8 mouse cellular contexts compared by ENCODE assay signal in genomic region chr19:4332653-4333052, GRCm38 (mm10). TPM values are rescaled to one million over a fixed set of nuclear protein-coding genes. Genes with fewer than 3 reads are reported as not detected.
DNase-seq lines count a peak whose midpoint lies in the region; ATAC-seq and TF ChIP-seq lines count a peak whose summit lies in the region.

No protein-coding gene starts in this region.

- H3K9me3 ChIP-seq in embryonic facial prominence, embryonic 13.5 days, result no peaks in the 10 kb centered on the region
- H3K9me3 ChIP-seq in lung, postnatal 0 days (ENCODE audit: low read length), result no peaks in the 10 kb centered on the region

- H3K4me1 ChIP-seq in embryonic facial prominence, embryonic 13.5 days, result peaks cover 22% of the 10 kb centered on the region
- H3K4me1 ChIP-seq in lung, postnatal 0 days (ENCODE audit: insufficient read depth, low read depth, low read length), result peaks cover 12% of the 10 kb centered on the region; the same call in 1 of the 2 replicates

- peak overlapping the region; percentile 97 for H3K27ac ChIP-seq in embryonic facial prominence, embryonic 13.5 days
- peak overlapping the region; percentile 88 for H3K27ac ChIP-seq in lung, postnatal 0 days (ENCODE audit: low read length)

- peaks cover 47% of the 10 kb centered on the region for H3K36me3 ChIP-seq in embryonic facial prominence, embryonic 13.5 days
- peaks cover 21% of the 10 kb centered on the region for H3K36me3 ChIP-seq in lung, postnatal 0 days (ENCODE audit: insufficient read depth, low read length)

- DNase-seq in B cell, adult 2 months, result peak; percentile 75 to 78
- peak; percentile 72 for DNase-seq in ZHBTc4 (ENCODE audit: low read depth, low spot score)
- DNase-seq in heart, postnatal 4 days, result peak; percentile 56
- DNase-seq in layer of hippocampus, adult 8-10 months (ENCODE audit: low spot score in 2 of 2), result peak; percentile 24 to 41
- DNase-seq in lung, postnatal 0 days (ENCODE audit: low spot score), result peak; percentile 43
- DNase-seq in right cerebral cortex, adult 18-20 months, result peak; percentile 50
- no peak for DNase-seq in ovary, postnatal 36 days (ENCODE audit: low spot score)

- TF ChIP-seq EP300 in lung, postnatal 0 days (IDR thresholded peaks at IDR 0.05), result no peak

- H3K27me3 ChIP-seq in embryonic facial prominence, embryonic 13.5 days, result no peaks in the 10 kb centered on the region
- H3K27me3 ChIP-seq in lung, postnatal 0 days (replicated peaks; ENCODE audit: insufficient read depth, low read length), result no peaks in the 10 kb centered on the region

- H3K4me2 ChIP-seq in embryonic facial prominence, embryonic 13.5 days, result peak overlapping the region; percentile 82
- H3K4me2 ChIP-seq in lung, postnatal 0 days (replicated peaks; ENCODE audit: low read depth, low read length), result peak overlapping the region; percentile 56

- no peak for ATAC-seq in embryonic facial prominence, embryonic 13.5 days (ENCODE audit: insufficient number of reproducible peaks, insufficient read depth, low FRiP score, low TSS enrichment, low read depth)
- no peak for ATAC-seq in lung, postnatal 0 days

- TF ChIP-seq CTCF in lung, postnatal 0 days (IDR thresholded peaks at IDR 0.05), result no peak

- peak overlapping the region; percentile 81 for H3K9ac ChIP-seq in embryonic facial prominence, embryonic 13.5 days
- H3K9ac ChIP-seq in lung, postnatal 0 days (replicated peaks; ENCODE audit: low read depth), result peak overlapping the region; percentile 35; the same call in 1 of the 2 replicates

- H3K4me3 ChIP-seq in embryonic facial prominence, embryonic 13.5 days, result peak overlapping the region; percentile 58
- peak overlapping the region; percentile 32 for H3K4me3 ChIP-seq in lung, postnatal 0 days (ENCODE audit: low read depth, low read length)

- WGBS in embryonic facial prominence, embryonic 13.5 days, result under 1% methylated on average over 4 of the region's 4 CpGs
- WGBS in lung, postnatal 0 days, result 0% methylated on average over 4 of the region's 4 CpGs

RNA-seq across cellular contexts. Expression of gene Grk2, which starts 26.6 kb away (rescaled TPM):
- 17.0 and 19.6 TPM in 2 replicates for polyA plus RNA-seq in embryonic facial prominence, embryonic 13.5 days (2015; fragmentation: Nextera tagmentation; extraction: Ambion mirVana)
- total RNA-seq in heart, postnatal 4 days (2021), result 10 to 100 TPM; 46.2 to 54.0 TPM
- 100 to 1,000 TPM; 174 to 191 (median 186) TPM for total RNA-seq in layer of hippocampus, adult 8-10 months (2022)
- polyA plus RNA-seq in lung, postnatal 0 days (2015; fragmentation: Nextera tagmentation; extraction: Ambion mirVana), result 13.9 and 14.0 TPM in 2 replicates

RNA-seq across cellular contexts. Expression of gene Ankrd13d, which starts 49.7 kb away (rescaled TPM):
- polyA plus RNA-seq in embryonic facial prominence, embryonic 13.5 days (2015; fragmentation: Nextera tagmentation; extraction: Ambion mirVana), result 12.6 and 13.5 TPM in 2 replicates
- 1 to 10 TPM; 1.1 to 1.3 TPM for total RNA-seq in heart, postnatal 4 days (2021)
- total RNA-seq in layer of hippocampus, adult 8-10 months (2022), result 10 to 100 TPM; 60.3 to 77.2 (median 67.3) TPM
- polyA plus RNA-seq in lung, postnatal 0 days (2015; fragmentation: Nextera tagmentation; extraction: Ambion mirVana), result 2.0 and 2.6 TPM in 2 replicates

Comparison
In these comparisons a context has a peak if more than half of its experiments do, and no peak if none do; other contexts are left out.
1. RNA of gene Ankrd13d, which starts 49.7 kb away (total RNA-seq): 60.3 to 77.2 TPM in layer of hippocampus, adult 8-10 months; 1.1 to 1.3 TPM in heart, postnatal 4 days; every median in the first group is over 10 times any median in the second.